Mouse (Mus musculus) adrenal gland, adult 18-20 months (tissue): Measurements from ENCODE around the gene Wdr47. TPM values are rescaled to one million over a fixed set of nuclear protein-coding genes. Genes with fewer than 3 reads are reported as not detected.
"Not testable (repeated sequence)": the region's sequence is repeated elsewhere in the genome, so short reads cannot be mapped to it uniquely, and the experiment has no call there.

Source experiments
- DNase-seq, 2 experiments: peaks; one replicate each; pipeline ENCODE4 v3.0.0; 2021 to 2022; ENCODE audit warnings: low spot score in 2 of 2
- total RNA-seq, 2 experiments: library from RNA; stranded (reverse); gene quantifications; 1 replicate in 1 of 2; 2 replicates in 1 of 2; pipeline ENCODE4 v1.2.3; 2021

The Wdr47 gene
- total RNA-seq, 2 experiments from 2014 or later = 8.3 to 11.0 TPM

- no peak for DNase-seq
Measured at GRCm38 (mm10) chr3:108608906-108609305, 17.8 kb downstream of the Wdr47 start.

- DNase-seq = no peak
Measured at GRCm38 (mm10) chr3:108634761-108635160, 43.7 kb downstream of the Wdr47 start.

GRCm38 (mm10) chr3:108639412-108639811 is 48.3 kb downstream of the Wdr47 start:
- no peak for DNase-seq

- DNase-seq = no peak
Measured at GRCm38 (mm10) chr3:108640998-108641397, 49.9 kb downstream of the Wdr47 start.

- DNase-seq = no peak
Measured at GRCm38 (mm10) chr3:108644856-108645255, 53.8 kb downstream of the Wdr47 start.

- no peak for DNase-seq
Measured at GRCm38 (mm10) chr3:108646036-108646435, 55.0 kb downstream of the Wdr47 start.

GRCm38 (mm10) chr3:108647681-108648080 is 56.6 kb downstream of the Wdr47 start:
- DNase-seq = not testable (repeated sequence)

GRCm38 (mm10) chr3:108652866-108653642 is 62.0 kb downstream of the Wdr47 start:
- DNase-seq = no peak

- DNase-seq = peak; percentile 95 to 98
Measured at GRCm38 (mm10) chr3:108653710-108654379, 62.8 kb downstream of the Wdr47 start, which contains the start of gene Clcc1. Gene Clcc1 (plus strand): TSS chr3:108653913.

- no peak for DNase-seq
Measured at GRCm38 (mm10) chr3:108654566-108654965, 63.5 kb downstream of the Wdr47 start.

- no peak for DNase-seq
Measured at GRCm38 (mm10) chr3:108655486-108655885, 64.4 kb downstream of the Wdr47 start.

GRCm38 (mm10) chr3:108658612-108659011 is 67.5 kb downstream of the Wdr47 start:
- DNase-seq = no peak

GRCm38 (mm10) chr3:108660941-108661340 is 69.9 kb downstream of the Wdr47 start:
- no peak for DNase-seq

GRCm38 (mm10) chr3:108676616-108677015 is 85.5 kb downstream of the Wdr47 start:
- DNase-seq = no peak

- no peak for DNase-seq
Measured at GRCm38 (mm10) chr3:108681004-108681403, 89.9 kb downstream of the Wdr47 start.

GRCm38 (mm10) chr3:108683597-108683996 is 92.5 kb downstream of the Wdr47 start:
- not testable (repeated sequence) for DNase-seq

- no peak for DNase-seq
Measured at GRCm38 (mm10) chr3:108685701-108686100, 94.6 kb downstream of the Wdr47 start.

GRCm38 (mm10) chr3:108689015-108689441 is 97.9 kb downstream of the Wdr47 start:
- DNase-seq = no peak

GRCm38 (mm10) chr3:108689446-108689845 is 98.4 kb downstream of the Wdr47 start:
- DNase-seq = no peak

- DNase-seq = no peak
Measured at GRCm38 (mm10) chr3:108689979-108690378, 98.9 kb downstream of the Wdr47 start.

GRCm38 (mm10) chr3:108694321-108694720 is 103.2 kb downstream of the Wdr47 start:
- no peak for DNase-seq
